Mouse (Mus musculus) ovary, postnatal 14 days (tissue): ENCODE measurements around the gene Tlcd1.
"Not testable (repeated sequence)": the region's sequence is repeated elsewhere in the genome, so short reads cannot be mapped to it uniquely, and the experiment has no call there.

Source experiments
- DNase-seq: peaks from one replicate; pipeline ENCODE4 v3.0.0; 2022; ENCODE audit warnings: low spot score

The Tlcd1 gene

GRCm38 (mm10) chr11:78176402-78176862 lies at the start of gene Tlcd1, which contains the start of gene Nek8:
Tlcd1 (plus strand) TSS chr11:78176711.
Nek8 (minus strand) TSS chr11:78176675.
- peak; percentile 80 for DNase-seq

- DNase-seq: no peak
These were observed 49.8 kb upstream of the Tlcd1 start for GRCm38 (mm10) chr11:78126739-78127138.

- DNase-seq: no peak
These were observed 47.1 kb upstream of the Tlcd1 start for GRCm38 (mm10) chr11:78129458-78129857.

GRCm38 (mm10) chr11:78133915-78134314 lies 42.6 kb upstream of the Tlcd1 start:
- no peak for DNase-seq

- DNase-seq: no peak
These were observed 42.2 kb upstream of the Tlcd1 start for GRCm38 (mm10) chr11:78134344-78134743.

- not testable (repeated sequence) for DNase-seq
These were observed 41.2 kb upstream of the Tlcd1 start for GRCm38 (mm10) chr11:78135314-78135713.

GRCm38 (mm10) chr11:78136132-78136531 lies 40.4 kb upstream of the Tlcd1 start:
- no peak for DNase-seq

- no peak for DNase-seq
These were observed 38.9 kb upstream of the Tlcd1 start for GRCm38 (mm10) chr11:78137584-78137983.

GRCm38 (mm10) chr11:78138023-78138422 lies 38.5 kb upstream of the Tlcd1 start:
- no peak for DNase-seq

- no peak for DNase-seq
These were observed 35.8 kb upstream of the Tlcd1 start for GRCm38 (mm10) chr11:78140665-78141064.

- no peak for DNase-seq
These were observed 33.0 kb upstream of the Tlcd1 start for GRCm38 (mm10) chr11:78143520-78143919.

- no peak for DNase-seq
These were observed 30.3 kb upstream of the Tlcd1 start for GRCm38 (mm10) chr11:78146168-78146567.

- DNase-seq: no peak
These were observed 29.6 kb upstream of the Tlcd1 start for GRCm38 (mm10) chr11:78146707-78147543.

GRCm38 (mm10) chr11:78151161-78151560 lies 25.4 kb upstream of the Tlcd1 start:
- DNase-seq: no peak

GRCm38 (mm10) chr11:78152299-78153231 lies 23.9 kb upstream of the Tlcd1 start:
- DNase-seq: peak; percentile 54

GRCm38 (mm10) chr11:78153778-78154177 lies 22.7 kb upstream of the Tlcd1 start:
- no peak for DNase-seq

- DNase-seq: no peak
These were observed 20.8 kb upstream of the Tlcd1 start for GRCm38 (mm10) chr11:78155674-78156073.

- no peak for DNase-seq
These were observed 20.3 kb upstream of the Tlcd1 start for GRCm38 (mm10) chr11:78156156-78156699.

- DNase-seq: peak; percentile 75
These were observed 17.4 kb upstream of the Tlcd1 start for GRCm38 (mm10) chr11:78159096-78159495.

GRCm38 (mm10) chr11:78159557-78159956 lies 17.0 kb upstream of the Tlcd1 start:
- no peak for DNase-seq

- DNase-seq: no peak
These were observed 16.3 kb upstream of the Tlcd1 start for GRCm38 (mm10) chr11:78160171-78160570.

GRCm38 (mm10) chr11:78160675-78161074 lies 15.8 kb upstream of the Tlcd1 start:
- DNase-seq: no peak
